Mouse (Mus musculus) myocyte (in vitro differentiated cells): ENCODE results near the gene Gm3460. TPM values are rescaled to one million over a fixed set of nuclear protein-coding genes. Genes with fewer than 3 reads are reported as not detected.
"Not testable (repeated sequence)": the region's sequence is repeated elsewhere in the genome, so short reads cannot be mapped to it uniquely, and the experiment has no call there.

Experiments
- H3K27me3 ChIP-seq: one replicate; pipeline ENCODE4 v1.6.1; 2011; ENCODE audit not compliant: control insufficient read depth, insufficient read depth, insufficient read length
- H3K36me3 ChIP-seq: one replicate; pipeline ENCODE4 v1.6.1; 2011; ENCODE audit not compliant: control insufficient read depth, insufficient read depth
- H3K4me2 ChIP-seq: one replicate; pipeline ENCODE4 v1.6.1; 2011; ENCODE audit warnings: low read depth, control low read depth
- H3K4me3 ChIP-seq: one replicate; pipeline ENCODE4 v1.5.1; 2011; ENCODE audit warnings: mild to moderate bottlenecking, control low read depth, moderate library complexity
- H3K79me2 ChIP-seq: one replicate; pipeline ENCODE4 v1.6.1; 2011; ENCODE audit not compliant: control insufficient read depth, insufficient read depth
- H3ac ChIP-seq: one replicate; pipeline ENCODE4 v1.6.1; 2011; ENCODE audit not compliant: control insufficient read depth, insufficient read length
- polyA plus RNA-seq: library from polyadenylated mRNA; unstranded; fragments of >200 nt; fragmentation: generic; extraction: Trizol; gene quantifications from one replicate; pipeline ENCODE4 v1.2.1, GENCODE M21; 2012; ENCODE audit warnings: missing spikeins

Gene Gm3460
- not detected for polyA plus RNA-seq

DNA sequence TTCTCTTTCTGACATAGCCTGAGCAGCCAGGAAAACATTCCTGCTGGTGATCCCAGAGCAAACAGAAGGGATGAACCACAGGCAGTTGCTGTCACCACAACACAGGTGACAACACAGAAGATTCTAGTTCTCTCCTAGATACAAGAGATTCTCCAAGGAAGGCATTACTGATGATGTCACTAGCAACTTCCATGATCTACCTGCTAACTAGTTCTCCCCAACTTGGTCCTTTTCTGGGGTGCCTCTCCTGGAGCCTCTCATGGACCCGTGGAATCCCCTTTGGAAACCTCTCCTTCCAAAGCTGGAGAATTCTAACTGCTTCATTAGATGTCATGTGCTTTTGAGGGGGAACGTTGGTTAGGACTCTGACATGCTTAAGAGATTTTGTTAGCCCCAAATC lies at the start of gene Gm3460:
TSS of gene Gm3460 (minus strand) at position 101 of the 400 bp plus-strand sequence.
- not testable (repeated sequence) for H3K4me2 ChIP-seq, H3K4me3 ChIP-seq, H3K36me3 ChIP-seq, H3ac ChIP-seq, H3K79me2 ChIP-seq, H3K27me3 ChIP-seq

DNA sequence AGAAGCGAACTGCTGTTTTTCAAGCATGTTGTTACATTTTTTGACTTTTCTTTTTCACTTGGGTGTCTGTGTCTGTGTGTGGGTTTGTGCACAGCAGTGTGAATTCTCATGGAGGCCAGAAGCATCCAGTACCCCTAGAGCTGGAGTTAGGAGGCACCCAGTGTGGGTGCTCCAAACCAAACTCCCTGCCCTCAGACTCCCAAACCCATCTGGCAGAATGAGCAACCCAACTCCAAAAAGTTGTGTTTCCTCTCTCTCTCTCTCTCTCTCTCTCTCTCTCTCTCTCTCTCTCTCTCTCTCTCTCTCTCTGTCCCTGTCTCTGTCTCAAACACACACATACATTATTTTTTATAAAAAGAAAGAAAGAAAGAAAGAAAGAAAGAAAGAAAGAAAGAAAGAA lies 15.8 kb downstream of the Gm3460 start:
- H3K4me2 ChIP-seq, H3K36me3 ChIP-seq, H3K79me2 ChIP-seq, H3ac ChIP-seq, H3K4me3 ChIP-seq, H3K27me3 ChIP-seq: not testable (repeated sequence)

DNA sequence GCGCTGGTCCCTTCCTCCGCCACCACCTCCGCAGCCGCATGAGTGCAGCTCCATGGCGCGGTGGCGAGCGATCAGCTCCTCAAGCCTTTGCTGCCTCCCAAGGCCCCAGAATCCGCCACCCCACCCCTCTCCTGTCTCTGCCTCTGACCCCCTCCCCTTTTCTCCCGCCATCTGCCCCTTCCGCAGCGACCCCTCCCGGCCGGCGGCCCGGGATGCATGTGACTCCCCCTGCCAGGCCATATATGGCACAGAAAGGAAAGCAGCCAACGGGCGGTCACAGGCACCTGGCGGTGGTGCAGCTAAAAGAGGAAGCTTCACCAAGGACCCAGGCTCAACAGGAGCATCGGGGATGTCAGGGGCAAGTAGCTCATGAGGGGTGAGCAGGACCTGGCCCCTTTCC lies 17.2 kb downstream of the Gm3460 start:
- H3K4me2 ChIP-seq, H3K36me3 ChIP-seq, H3ac ChIP-seq, H3K27me3 ChIP-seq, H3K79me2 ChIP-seq, H3K4me3 ChIP-seq: not testable (repeated sequence)

DNA sequence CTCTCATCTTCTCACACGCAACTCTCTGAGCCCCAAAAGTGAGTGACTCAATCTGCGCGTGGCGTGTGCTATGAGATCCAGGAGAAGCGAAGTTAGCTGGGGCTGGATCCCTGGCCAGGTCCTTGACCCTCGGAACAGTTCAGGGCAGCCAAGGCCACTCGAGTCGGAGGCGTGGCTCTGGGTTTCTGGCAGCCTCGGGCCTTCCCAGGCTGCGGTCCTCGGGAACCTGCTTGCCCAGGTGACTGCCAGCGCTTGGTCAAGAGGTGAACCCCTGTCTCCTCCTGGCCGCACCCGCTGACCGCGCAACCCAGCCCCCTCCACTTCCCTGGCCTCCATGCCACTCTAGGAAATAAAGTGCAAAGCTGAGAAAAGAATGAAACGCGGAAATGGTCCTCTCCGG lies 17.7 kb downstream of the Gm3460 start:
- H3K79me2 ChIP-seq, H3K4me2 ChIP-seq, H3K36me3 ChIP-seq, H3ac ChIP-seq, H3K4me3 ChIP-seq, H3K27me3 ChIP-seq: not testable (repeated sequence)

- H3K4me2 ChIP-seq, H3K4me3 ChIP-seq, H3K27me3 ChIP-seq, H3ac ChIP-seq, H3K36me3 ChIP-seq, H3K79me2 ChIP-seq: not testable (repeated sequence)
These were observed 31.7 kb downstream of the Gm3460 start, which contains the start of gene Gm3629 for GRCm38 (mm10) chr14:6590513-6590912. TSS of gene Gm3629 (minus strand) at chr14:6590613.

Other genes starting within 250 kb of the Gm3460 start
- not detected for gene Gm16440, start 232.1 kb downstream of the Gm3460 start, polyA plus RNA-seq
- not detected for gene Gm3591, start 209.9 kb downstream of the Gm3460 start, polyA plus RNA-seq
- gene Gm3594, start 177.8 kb downstream of the Gm3460 start, polyA plus RNA-seq: not detected
- not detected for gene Gm8356, start 85.1 kb downstream of the Gm3460 start, polyA plus RNA-seq
- gene Gm3629, start 31.8 kb downstream of the Gm3460 start, polyA plus RNA-seq: not detected
- gene Gm10251, start 61.8 kb upstream of the Gm3460 start, polyA plus RNA-seq: not detected
- not detected for gene Gm8050, start 97.8 kb upstream of the Gm3460 start, polyA plus RNA-seq
- 0.55 TPM for gene Gm3636, start 119.9 kb upstream of the Gm3460 start, polyA plus RNA-seq
- not detected for gene Gm8362, start 152.0 kb upstream of the Gm3460 start, polyA plus RNA-seq
- gene Gm3642, start 217.9 kb upstream of the Gm3460 start, polyA plus RNA-seq: not detected